Mouse (Mus musculus) hindbrain, embryonic 13.5 days (tissue): ENCODE data around the gene Foxn4. TPM values are rescaled to one million over a fixed set of nuclear protein-coding genes. Genes with fewer than 3 reads are reported as not detected.
A peak's percentile ranks its signal among the peaks of the same experiment; 100 is the strongest.

Source experiments
- ATAC-seq: fragments of 200-750 bp; cut with Nextera tagmentation; 2 replicates; pipeline ENCODE4 v1.8.0; 2017; ENCODE audit warnings: moderate TSS enrichment; ENCODE audit not compliant: low FRiP score
- H3K27ac ChIP-seq: fragments of 300-500 bp; sonication (generic); 2 replicates; pipeline ENCODE4 v1.5.1; 2015; ENCODE audit warnings: inconsistent platforms, mild to moderate bottlenecking, moderate library complexity
- H3K27me3 ChIP-seq: fragments of 300-500 bp; sonication (generic); 2 replicates; pipeline ENCODE4 v1.6.1; 2015; ENCODE audit warnings: mild to moderate bottlenecking, inconsistent platforms
- H3K36me3 ChIP-seq: fragments of 300-500 bp; sonication (generic); 2 replicates; pipeline ENCODE4 v1.6.1; 2015; ENCODE audit warnings: mild to moderate bottlenecking, inconsistent platforms
- H3K4me1 ChIP-seq: fragments of 300-500 bp; sonication (generic); replicated peaks from 2 replicates; pipeline ENCODE4 v1.6.1; 2015; ENCODE audit warnings: inconsistent platforms
- H3K4me2 ChIP-seq: fragments of 300-500 bp; sonication (generic); 2 replicates; pipeline ENCODE4 v1.6.1; 2015; ENCODE audit warnings: inconsistent platforms, mild to moderate bottlenecking, moderate library complexity
- H3K4me3 ChIP-seq: fragments of 300-500 bp; sonication (generic); 2 replicates; pipeline ENCODE4 v1.5.1; 2015; ENCODE audit warnings: mild to moderate bottlenecking, inconsistent platforms
- H3K9ac ChIP-seq: fragments of 300-500 bp; sonication (generic); 2 replicates; pipeline ENCODE4 v1.6.1; 2015; ENCODE audit warnings: mild to moderate bottlenecking, inconsistent platforms
- H3K9me3 ChIP-seq: fragments of 300-500 bp; sonication (generic); 2 replicates; pipeline ENCODE4 v1.6.1; 2016; ENCODE audit warnings: inconsistent platforms
- WGBS: fragments of 180-500 bp; shearing (Covaris S2); methylation state at CpG from one replicate; pipeline ENCODE4 v1.1.7; 2015; 5-methylcytosine and 5-hydroxymethylcytosine counted together
- polyA plus RNA-seq: library from polyadenylated mRNA; unstranded; fragments of >200 nt; fragmentation: Nextera tagmentation; extraction: Ambion mirVana; gene quantifications from 2 replicates; pipeline ENCODE4 v1.2.1, GENCODE M21; 2015

Gene Foxn4
- polyA plus RNA-seq, 1 experiment from 2014 or later = 1.0 TPM

DNA sequence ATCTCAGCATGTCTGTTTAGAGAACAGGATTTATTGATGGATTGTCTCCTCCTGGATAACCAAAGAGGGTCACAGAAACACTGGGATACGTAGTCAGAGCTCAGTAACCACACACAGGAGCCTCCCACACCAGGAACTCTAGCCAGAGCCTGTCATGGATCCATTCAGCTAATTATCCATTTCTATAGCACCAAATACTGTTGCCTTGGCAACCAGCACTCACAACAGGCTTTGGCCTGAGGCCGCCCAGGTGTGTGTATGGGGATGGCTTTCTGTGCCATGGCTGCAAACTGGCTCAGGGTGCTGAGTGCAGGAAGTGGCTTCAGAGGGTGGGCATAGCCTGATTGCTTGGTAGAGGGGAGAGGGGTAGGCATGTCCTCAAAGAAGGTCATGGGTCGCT, 16.4 kb upstream of the Foxn4 start:
- Histone ChIP-seq H3K4me2 (no peak overlapping the region), H3K4me3 (no peak overlapping the region), H3K9me3 (no peaks in the 10 kb centered on the region), H3K27me3 (peaks cover 83% of the 10 kb centered on the region), H3K27ac (no peak overlapping the region), H3K9ac (no peak overlapping the region), H3K4me1 (peaks cover 26% of the 10 kb centered on the region), H3K36me3 (no peaks in the 10 kb centered on the region)
- 47% methylated on average over 3 of the region's 3 CpGs for WGBS
- ATAC-seq = peak; percentile 66

DNA sequence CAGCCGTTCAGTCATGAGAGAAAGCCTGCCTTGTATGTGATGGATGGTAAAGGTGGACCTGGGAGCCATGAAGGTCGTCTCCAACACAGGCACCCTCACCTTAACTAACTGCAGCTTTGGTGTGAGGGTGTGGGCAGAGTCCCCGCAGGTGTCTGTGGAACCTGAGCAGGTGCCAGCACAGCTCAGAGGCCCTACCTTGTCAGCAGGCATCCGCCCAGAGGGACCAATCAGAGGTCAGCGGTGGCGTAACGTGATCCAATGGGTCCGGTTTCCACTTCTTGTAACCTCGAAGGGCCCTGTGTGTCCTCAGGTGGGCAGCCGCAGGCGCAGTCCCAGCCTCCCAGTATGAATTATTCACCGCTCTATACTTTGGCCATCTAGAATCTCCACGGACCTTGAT, 15.3 kb upstream of the Foxn4 start, which contains the start of gene Myo1h:
Gene Myo1h, plus strand, starts transcription at position 293 of the 400 bp plus-strand sequence.
- 44% methylated on average over 13 of the region's 13 CpGs for WGBS
- no peak for ATAC-seq
- Histone ChIP-seq H3K27me3 (peaks cover 84% of the 10 kb centered on the region), H3K9me3 (no peaks in the 10 kb centered on the region), H3K27ac (no peak within 1 kb of the TSS), H3K9ac (no peak within 1 kb of the TSS), H3K4me1 (peaks cover 31% of the 10 kb centered on the region), H3K36me3 (no peaks in the 10 kb centered on the region), H3K4me2 (no peak within 1 kb of the TSS), H3K4me3 (no peak within 1 kb of the TSS)

- H3K36me3 ChIP-seq = no peaks in the 10 kb centered on the region
- no peak for ATAC-seq
- WGBS = 89% methylated on average over 5 of the region's 5 CpGs
- H3K4me3 ChIP-seq = no peak overlapping the region
- no peaks in the 10 kb centered on the region for H3K9me3 ChIP-seq
- no peak overlapping the region for H3K4me2 ChIP-seq
- peaks cover 28% of the 10 kb centered on the region for H3K4me1 ChIP-seq
- H3K9ac ChIP-seq = no peak overlapping the region
- no peak overlapping the region for H3K27ac ChIP-seq
- H3K27me3 ChIP-seq = peaks cover 85% of the 10 kb centered on the region
These were observed 14.8 kb upstream of the Foxn4 start for GRCm38 (mm10) chr5:114288396-114288795.

DNA sequence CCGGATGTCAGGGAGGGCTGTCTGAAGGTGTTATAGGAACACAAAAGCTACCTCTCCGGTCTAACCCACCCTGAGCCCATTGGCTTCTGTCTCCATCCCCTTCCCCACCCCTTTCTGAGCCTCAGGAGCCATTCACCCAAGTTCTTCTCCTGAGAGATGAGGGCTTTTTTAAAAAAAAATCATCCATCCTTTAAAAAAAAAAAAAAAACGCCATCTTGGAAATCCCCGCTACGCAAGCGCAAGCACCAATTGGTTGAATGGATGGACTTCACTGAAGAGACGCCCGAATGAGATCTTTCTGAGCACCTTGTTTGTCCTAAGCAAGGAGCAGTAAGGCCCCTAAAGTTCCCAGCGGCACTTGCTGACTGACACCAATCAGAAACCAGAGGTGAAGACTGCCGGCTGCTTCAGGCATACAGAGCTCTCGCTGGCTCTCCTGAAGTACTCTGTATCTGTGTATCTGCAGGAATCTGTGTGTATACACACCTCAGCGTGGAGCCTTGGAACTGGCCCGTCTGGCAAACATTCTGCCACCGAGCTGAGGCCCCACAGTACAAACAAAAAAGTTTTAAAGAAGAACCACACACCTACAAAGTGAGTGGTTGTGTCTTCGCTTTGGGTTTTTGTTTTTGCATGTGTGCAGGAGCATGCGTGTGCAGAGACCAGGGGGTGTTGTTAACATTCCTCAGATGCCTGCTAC, 13.4 kb upstream of the Foxn4 start:
- peaks cover 81% of the 10 kb centered on the region for H3K27me3 ChIP-seq
- no peak for ATAC-seq
- 90% methylated on average over 16 of the region's 16 CpGs for WGBS

GRCm38 (mm10) chr5:114286102-114286501, 12.5 kb upstream of the Foxn4 start:
- H3K27ac ChIP-seq = no peak overlapping the region
- WGBS = 84% methylated on average over 4 of the region's 4 CpGs
- H3K9ac ChIP-seq = no peak overlapping the region
- H3K4me3 ChIP-seq = no peak overlapping the region
- peaks cover 31% of the 10 kb centered on the region for H3K4me1 ChIP-seq
- no peaks in the 10 kb centered on the region for H3K9me3 ChIP-seq
- no peak for ATAC-seq
- H3K4me2 ChIP-seq = no peak overlapping the region
- H3K27me3 ChIP-seq = peaks cover 81% of the 10 kb centered on the region
- H3K36me3 ChIP-seq = no peaks in the 10 kb centered on the region

More for the DNA sequence above, 13.4 kb upstream of the Foxn4 start:
- no peaks in the 10 kb centered on the region for H3K9me3 ChIP-seq
- H3K4me3 ChIP-seq = no peak overlapping the region
- H3K4me1 ChIP-seq = peaks cover 27% of the 10 kb centered on the region
- no peak overlapping the region for H3K9ac ChIP-seq
- H3K4me2 ChIP-seq = no peak overlapping the region
- H3K36me3 ChIP-seq = no peaks in the 10 kb centered on the region
- no peak overlapping the region for H3K27ac ChIP-seq

- Histone ChIP-seq H3K4me2 (no peak overlapping the region), H3K4me1 (peaks cover 29% of the 10 kb centered on the region), H3K27me3 (peaks cover 84% of the 10 kb centered on the region), H3K36me3 (no peaks in the 10 kb centered on the region), H3K4me3 (no peak overlapping the region), H3K9ac (no peak overlapping the region), H3K27ac (no peak overlapping the region), H3K9me3 (no peaks in the 10 kb centered on the region)
- ATAC-seq = no peak
- WGBS = 92% methylated on average over 3 of the region's 3 CpGs
These were observed 11.7 kb upstream of the Foxn4 start for GRCm38 (mm10) chr5:114285398-114285700.

DNA sequence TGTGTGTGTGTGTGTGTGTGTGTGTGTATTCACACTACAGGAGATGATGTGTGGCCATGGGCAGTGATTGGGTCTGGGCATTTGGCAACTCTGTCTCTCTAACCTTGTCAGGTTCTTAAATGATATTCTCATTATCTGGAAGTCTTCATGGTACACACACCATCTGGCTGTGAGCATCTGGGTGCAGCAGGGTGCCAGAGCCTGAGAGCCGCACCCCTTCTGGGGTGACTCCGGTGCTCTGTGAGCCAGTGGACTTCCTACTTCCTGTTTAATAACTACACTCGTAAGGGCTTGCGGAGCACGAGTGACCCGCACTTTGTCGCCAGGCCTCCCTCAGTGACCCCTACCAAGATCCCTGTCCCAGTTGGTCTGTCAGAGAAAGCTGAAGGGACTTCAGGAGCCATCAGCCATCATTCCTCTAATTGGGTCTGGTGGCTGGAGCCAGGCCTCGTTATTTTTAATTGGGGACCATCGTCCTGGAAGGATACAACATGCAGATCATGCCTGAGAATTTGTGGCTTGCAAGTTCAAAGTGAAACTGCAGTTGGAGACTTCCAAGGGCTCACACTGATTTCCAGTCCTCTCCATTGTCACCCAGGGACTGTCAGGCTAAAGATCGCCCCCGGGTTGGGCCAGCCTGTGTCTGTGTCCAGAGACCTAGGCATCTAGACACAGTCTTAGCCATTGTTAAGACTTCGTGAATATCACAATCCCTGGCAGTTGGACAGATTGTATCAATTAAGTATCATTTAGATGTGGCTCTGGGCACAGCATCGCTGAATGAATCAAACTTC, 11.2 kb upstream of the Foxn4 start:
- Histone ChIP-seq H3K36me3 (no peaks in the 10 kb centered on the region), H3K27ac (no peak overlapping the region), H3K9me3 (no peaks in the 10 kb centered on the region), H3K4me1 (peaks cover 25% of the 10 kb centered on the region), H3K4me3 (no peak overlapping the region), H3K9ac (no peak overlapping the region), H3K4me2 (no peak overlapping the region), H3K27me3 (peaks cover 81% of the 10 kb centered on the region)
- no peak for ATAC-seq
- WGBS = 70% methylated on average over 13 of the region's 13 CpGs

DNA sequence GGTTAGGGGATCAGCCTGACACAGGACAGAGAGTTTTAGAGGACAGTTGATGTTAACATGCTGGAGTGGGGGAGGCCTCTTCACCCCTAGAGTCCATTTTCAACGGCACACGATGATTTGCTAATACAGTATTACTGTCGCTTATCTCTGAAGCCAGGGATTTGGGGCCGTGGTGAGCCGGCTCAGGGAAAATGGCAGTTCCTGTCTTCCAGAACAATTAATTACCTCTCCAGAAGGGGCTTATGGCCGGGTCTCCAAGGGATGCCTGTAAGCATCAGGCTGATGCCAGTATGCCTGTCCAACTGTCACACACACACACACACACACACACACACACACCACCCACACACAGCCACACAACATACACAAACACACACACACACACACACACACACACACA, 8.7 kb upstream of the Foxn4 start:
- no peaks in the 10 kb centered on the region for H3K9me3 ChIP-seq
- peaks cover 76% of the 10 kb centered on the region for H3K27me3 ChIP-seq
- H3K9ac ChIP-seq = no peak overlapping the region
- 32% methylated on average over 6 of the region's 6 CpGs for WGBS
- H3K4me3 ChIP-seq = no peak overlapping the region
- no peak overlapping the region for H3K4me2 ChIP-seq
- ATAC-seq = no peak
- peaks cover 28% of the 10 kb centered on the region for H3K4me1 ChIP-seq
- peak overlapping the region; percentile 23; the same call in 1 of the 2 replicates for H3K27ac ChIP-seq
- no peaks in the 10 kb centered on the region for H3K36me3 ChIP-seq

- 20% methylated on average over 12 of the region's 12 CpGs for WGBS
- no peak; the same call in 1 of the 2 replicates for ATAC-seq
- Histone ChIP-seq H3K36me3 (no peaks in the 10 kb centered on the region), H3K27ac (no peak overlapping the region), H3K4me2 (peak overlapping the region; percentile 37), H3K4me3 (peak overlapping the region; percentile 14; the same call in 1 of the 2 replicates), H3K4me1 (peaks cover 36% of the 10 kb centered on the region), H3K27me3 (peaks cover 84% of the 10 kb centered on the region), H3K9me3 (no peaks in the 10 kb centered on the region), H3K9ac (no peak overlapping the region)
These were observed 6.0 kb upstream of the Foxn4 start for GRCm38 (mm10) chr5:114279382-114280143.

DNA sequence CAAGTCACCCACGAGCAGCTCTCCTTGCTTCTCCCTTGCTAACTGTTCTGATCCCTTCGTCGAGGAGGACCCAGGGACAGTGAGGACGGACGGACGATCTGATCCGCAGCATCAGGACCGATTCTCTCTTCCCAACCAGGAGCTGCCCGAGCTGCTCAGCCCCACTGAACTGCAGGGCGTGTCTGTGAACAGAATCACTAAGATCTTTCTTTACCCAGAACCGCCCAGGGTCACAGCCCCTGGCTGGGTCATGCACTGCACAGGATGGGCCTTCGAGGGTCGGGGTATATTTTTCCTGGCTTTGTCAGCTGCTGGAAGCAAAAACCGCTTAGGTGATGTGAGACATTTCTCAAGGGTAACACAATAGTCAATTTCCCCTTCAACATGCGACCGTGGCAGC, 2.4 kb upstream of the Foxn4 start:
- Histone ChIP-seq H3K36me3 (no peaks in the 10 kb centered on the region), H3K9ac (peak overlapping the region; percentile 29; the same call in 1 of the 2 replicates), H3K9me3 (no peaks in the 10 kb centered on the region), H3K4me2 (no peak overlapping the region), H3K27me3 (peaks cover 88% of the 10 kb centered on the region), H3K4me1 (peaks cover 44% of the 10 kb centered on the region), H3K27ac (no peak overlapping the region), H3K4me3 (no peak overlapping the region)
- ATAC-seq = no peak
- WGBS = 18% methylated on average over 16 of the region's 16 CpGs

GRCm38 (mm10) chr5:114275339-114275738, 1.7 kb upstream of the Foxn4 start:
- ATAC-seq = no peak
- no peak overlapping the region for H3K27ac ChIP-seq
- peaks cover 44% of the 10 kb centered on the region for H3K4me1 ChIP-seq
- 8% methylated on average over 8 of the region's 8 CpGs for WGBS
- H3K9ac ChIP-seq = no peak overlapping the region
- H3K4me2 ChIP-seq = no peak overlapping the region
- H3K4me3 ChIP-seq = no peak overlapping the region
- peaks cover 89% of the 10 kb centered on the region for H3K27me3 ChIP-seq
- no peaks in the 10 kb centered on the region for H3K9me3 ChIP-seq
- H3K36me3 ChIP-seq = no peaks in the 10 kb centered on the region

DNA sequence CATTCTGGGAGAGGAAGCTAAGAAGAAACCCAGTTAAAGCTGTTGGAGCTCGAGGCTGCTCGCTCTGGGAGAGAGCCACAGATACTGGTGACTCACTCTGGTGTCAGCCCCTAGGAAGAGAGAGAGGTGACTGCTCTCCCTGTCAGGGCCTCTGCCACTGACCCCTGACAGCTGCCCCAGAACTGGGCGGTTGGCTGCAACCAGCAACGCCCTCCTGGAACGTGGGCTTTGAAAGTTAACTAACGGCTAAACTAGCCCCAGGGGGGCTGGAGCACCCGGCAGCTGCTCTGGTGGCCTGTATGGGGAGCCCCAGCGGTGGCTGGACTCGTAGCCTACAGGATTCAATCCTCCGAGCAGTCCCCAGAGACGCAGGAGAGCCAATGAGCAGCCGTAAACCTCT, 3.6 kb downstream of the Foxn4 start:
- WGBS = 15% methylated on average over 12 of the region's 12 CpGs

More for the DNA sequence above, 3.6 kb downstream of the Foxn4 start:
- Histone ChIP-seq H3K4me2 (no peak overlapping the region), H3K9me3 (no peaks in the 10 kb centered on the region), H3K27ac (no peak overlapping the region), H3K4me1 (peaks cover 37% of the 10 kb centered on the region), H3K4me3 (no peak overlapping the region), H3K27me3 (peaks cover 97% of the 10 kb centered on the region), H3K9ac (no peak overlapping the region; the same call in 1 of the 2 replicates), H3K36me3 (no peaks in the 10 kb centered on the region)
- ATAC-seq = no peak
